Mouse (Mus musculus): ENCODE data around the gene Cntnap5a. TPM values are rescaled to one million over a fixed set of nuclear protein-coding genes. Genes with fewer than 3 reads are reported as not detected.

The Cntnap5a gene
- not detected in 2 replicates for polyA plus RNA-seq (2014; fragmentation: Nextera tagmentation; extraction: Ambion mirVana)

- Histone ChIP-seq H3K4me2 (replicated peaks; ENCODE audit: low read depth, low read length) (no peak within 1 kb of the TSS), H3K9me3 (ENCODE audit: control insufficient read depth, low read length) (no peaks in the 10 kb centered on the region), H3K4me1 (ENCODE audit: control insufficient read depth, insufficient read depth, low read length) (no peaks in the 10 kb centered on the region), H3K4me3 (ENCODE audit: low read length) (no peak within 1 kb of the TSS), H3K27ac (ENCODE audit: low read depth, low read length) (no peak within 1 kb of the TSS), H3K27me3 (ENCODE audit: control insufficient read depth, insufficient read depth, low read length) (no peaks in the 10 kb centered on the region), H3K9ac (ENCODE audit: low read depth, low read length) (no peak within 1 kb of the TSS), H3K36me3 (ENCODE audit: control insufficient read depth, insufficient read depth, low read length) (no peaks in the 10 kb centered on the region)
- WGBS = 13% methylated on average over 26 of the region's 26 CpGs
- ATAC-seq (ENCODE audit: low FRiP score, low TSS enrichment) = peak; percentile 93
These were observed at the start of gene Cntnap5a for GRCm38 (mm10) chr1:115684518-115685368. Cntnap5a (plus strand) TSS chr1:115684756.

GRCm38 (mm10) chr1:115646921-115647320 is 37.6 kb upstream of the Cntnap5a start:
- no peak overlapping the region for H3K4me2 ChIP-seq (replicated peaks; ENCODE audit: low read depth, low read length)
- no peak overlapping the region for H3K27ac ChIP-seq (ENCODE audit: low read depth, low read length)
- WGBS = 81% methylated on average over 2 of the region's 2 CpGs
- ATAC-seq (ENCODE audit: low FRiP score, low TSS enrichment) = no peak
- H3K27me3 ChIP-seq (ENCODE audit: control insufficient read depth, insufficient read depth, low read length) = no peaks in the 10 kb centered on the region
- no peaks in the 10 kb centered on the region for H3K36me3 ChIP-seq (ENCODE audit: control insufficient read depth, insufficient read depth, low read length)
- no peaks in the 10 kb centered on the region for H3K9me3 ChIP-seq (ENCODE audit: control insufficient read depth, low read length)
- H3K4me1 ChIP-seq (ENCODE audit: control insufficient read depth, insufficient read depth, low read length) = no peaks in the 10 kb centered on the region
- no peak overlapping the region for H3K4me3 ChIP-seq (ENCODE audit: low read length)
- H3K9ac ChIP-seq (ENCODE audit: low read depth, low read length) = no peak overlapping the region

GRCm38 (mm10) chr1:115658343-115659064 is 26.1 kb upstream of the Cntnap5a start:
- H3K36me3 ChIP-seq (ENCODE audit: control insufficient read depth, insufficient read depth, low read length) = no peaks in the 10 kb centered on the region
- no peaks in the 10 kb centered on the region for H3K9me3 ChIP-seq (ENCODE audit: control insufficient read depth, low read length)
- ATAC-seq (ENCODE audit: low FRiP score, low TSS enrichment) = no peak
- no peak overlapping the region for H3K4me2 ChIP-seq (replicated peaks; ENCODE audit: low read depth, low read length)
- H3K27me3 ChIP-seq (ENCODE audit: control insufficient read depth, insufficient read depth, low read length) = no peaks in the 10 kb centered on the region
- H3K4me3 ChIP-seq (ENCODE audit: low read length) = no peak overlapping the region
- H3K27ac ChIP-seq (ENCODE audit: low read depth, low read length) = no peak overlapping the region
- WGBS = 76% methylated on average over 5 of the region's 5 CpGs
- H3K9ac ChIP-seq (ENCODE audit: low read depth, low read length) = no peak overlapping the region
- H3K4me1 ChIP-seq (ENCODE audit: control insufficient read depth, insufficient read depth, low read length) = no peaks in the 10 kb centered on the region

GRCm38 (mm10) chr1:115686494-115686893 is 1.9 kb downstream of the Cntnap5a start:
- whole genome bisulfite sequencing = 36% methylated on average over 2 of the region's 2 CpGs
- Histone ChIP-seq H3K9ac (ENCODE audit: low read depth, low read length) (no peak overlapping the region), H3K27me3 (ENCODE audit: control insufficient read depth, insufficient read depth, low read length) (no peaks in the 10 kb centered on the region), H3K36me3 (ENCODE audit: control insufficient read depth, insufficient read depth, low read length) (no peaks in the 10 kb centered on the region), H3K4me2 (replicated peaks; ENCODE audit: low read depth, low read length) (no peak overlapping the region), H3K9me3 (ENCODE audit: control insufficient read depth, low read length) (no peaks in the 10 kb centered on the region), H3K4me1 (ENCODE audit: control insufficient read depth, insufficient read depth, low read length) (no peaks in the 10 kb centered on the region), H3K27ac (ENCODE audit: low read depth, low read length) (no peak overlapping the region), H3K4me3 (ENCODE audit: low read length) (no peak overlapping the region)
- no peak for ATAC-seq (ENCODE audit: low FRiP score, low TSS enrichment)

- no peaks in the 10 kb centered on the region for H3K4me1 ChIP-seq (ENCODE audit: control insufficient read depth, insufficient read depth, low read length)
- no peaks in the 10 kb centered on the region for H3K27me3 ChIP-seq (ENCODE audit: control insufficient read depth, insufficient read depth, low read length)
- no peaks in the 10 kb centered on the region for H3K9me3 ChIP-seq (ENCODE audit: control insufficient read depth, low read length)
- ATAC-seq (ENCODE audit: low FRiP score, low TSS enrichment) = no peak
- no peak overlapping the region for H3K4me3 ChIP-seq (ENCODE audit: low read length)
- H3K36me3 ChIP-seq (ENCODE audit: control insufficient read depth, insufficient read depth, low read length) = no peaks in the 10 kb centered on the region
- no peak overlapping the region for H3K9ac ChIP-seq (ENCODE audit: low read depth, low read length)
- WGBS = 67% methylated on average over 2 of the region's 2 CpGs
- H3K4me2 ChIP-seq (replicated peaks; ENCODE audit: low read depth, low read length) = no peak overlapping the region
- no peak overlapping the region for H3K27ac ChIP-seq (ENCODE audit: low read depth, low read length)
These were observed 15.2 kb downstream of the Cntnap5a start for GRCm38 (mm10) chr1:115699798-115700197.

- Histone ChIP-seq H3K9ac (ENCODE audit: low read depth, low read length) (no peak overlapping the region), H3K4me1 (ENCODE audit: control insufficient read depth, insufficient read depth, low read length) (no peaks in the 10 kb centered on the region), H3K27ac (ENCODE audit: low read depth, low read length) (no peak overlapping the region), H3K9me3 (ENCODE audit: control insufficient read depth, low read length) (no peaks in the 10 kb centered on the region), H3K36me3 (ENCODE audit: control insufficient read depth, insufficient read depth, low read length) (no peaks in the 10 kb centered on the region), H3K4me3 (ENCODE audit: low read length) (no peak overlapping the region), H3K4me2 (replicated peaks; ENCODE audit: low read depth, low read length) (no peak overlapping the region), H3K27me3 (ENCODE audit: control insufficient read depth, insufficient read depth, low read length) (no peaks in the 10 kb centered on the region)
- 82% methylated on average over 5 of the region's 5 CpGs for WGBS
- no peak for ATAC-seq (ENCODE audit: low FRiP score, low TSS enrichment)
These were observed 58.0 kb downstream of the Cntnap5a start for GRCm38 (mm10) chr1:115742556-115742955.

- Histone ChIP-seq H3K27me3 (ENCODE audit: control insufficient read depth, insufficient read depth, low read length) (no peaks in the 10 kb centered on the region), H3K4me1 (ENCODE audit: control insufficient read depth, insufficient read depth, low read length) (no peaks in the 10 kb centered on the region), H3K9me3 (ENCODE audit: control insufficient read depth, low read length) (no peaks in the 10 kb centered on the region), H3K27ac (ENCODE audit: low read depth, low read length) (no peak overlapping the region), H3K9ac (ENCODE audit: low read depth, low read length) (no peak overlapping the region), H3K36me3 (ENCODE audit: control insufficient read depth, insufficient read depth, low read length) (no peaks in the 10 kb centered on the region), H3K4me2 (replicated peaks; ENCODE audit: low read depth, low read length) (no peak overlapping the region), H3K4me3 (ENCODE audit: low read length) (no peak overlapping the region)
- ATAC-seq (ENCODE audit: low FRiP score, low TSS enrichment) = no peak
These were observed 61.0 kb downstream of the Cntnap5a start for GRCm38 (mm10) chr1:115745569-115745968.

- Histone ChIP-seq H3K27me3 (ENCODE audit: control insufficient read depth, insufficient read depth, low read length) (no peaks in the 10 kb centered on the region), H3K9ac (ENCODE audit: low read depth, low read length) (no peak overlapping the region), H3K9me3 (ENCODE audit: control insufficient read depth, low read length) (no peaks in the 10 kb centered on the region), H3K4me2 (replicated peaks; ENCODE audit: low read depth, low read length) (no peak overlapping the region), H3K27ac (ENCODE audit: low read depth, low read length) (no peak overlapping the region), H3K36me3 (ENCODE audit: control insufficient read depth, insufficient read depth, low read length) (no peaks in the 10 kb centered on the region), H3K4me1 (ENCODE audit: control insufficient read depth, insufficient read depth, low read length) (no peaks in the 10 kb centered on the region), H3K4me3 (ENCODE audit: low read length) (no peak overlapping the region)
- no peak for ATAC-seq (ENCODE audit: low FRiP score, low TSS enrichment)
- 73% methylated on average over 5 of the region's 5 CpGs for WGBS
These were observed 100.2 kb downstream of the Cntnap5a start for GRCm38 (mm10) chr1:115784737-115785136.

- H3K9me3 ChIP-seq (ENCODE audit: control insufficient read depth, low read length) = no peaks in the 10 kb centered on the region
- ATAC-seq (ENCODE audit: low FRiP score, low TSS enrichment) = no peak
- no peaks in the 10 kb centered on the region for H3K27me3 ChIP-seq (ENCODE audit: control insufficient read depth, insufficient read depth, low read length)
- no peak overlapping the region for H3K27ac ChIP-seq (ENCODE audit: low read depth, low read length)
- 77% methylated on average over 4 of the region's 4 CpGs for WGBS
- no peak overlapping the region for H3K9ac ChIP-seq (ENCODE audit: low read depth, low read length)
- H3K4me1 ChIP-seq (ENCODE audit: control insufficient read depth, insufficient read depth, low read length) = no peaks in the 10 kb centered on the region
- no peaks in the 10 kb centered on the region for H3K36me3 ChIP-seq (ENCODE audit: control insufficient read depth, insufficient read depth, low read length)
- no peak overlapping the region for H3K4me3 ChIP-seq (ENCODE audit: low read length)
- no peak overlapping the region for H3K4me2 ChIP-seq (replicated peaks; ENCODE audit: low read depth, low read length)
These were observed 158.0 kb downstream of the Cntnap5a start for GRCm38 (mm10) chr1:115842591-115842990.

Data from kidney, embryonic 14.5 days (tissue).